Mouse (Mus musculus): ENCODE data around the gene Poldip3. TPM values are rescaled to one million over a fixed set of nuclear protein-coding genes. Genes with fewer than 3 reads are reported as not detected.
"Not testable (repeated sequence)": the region's sequence is repeated elsewhere in the genome, so short reads cannot be mapped to it uniquely, and the experiment has no call there.

Poldip3 gene
- polyA plus RNA-seq, 1 experiment from 2014 or later: 153 TPM

- no peak overlapping the region for H3K9ac ChIP-seq (replicated peaks; ENCODE audit: low read length)
- H3K27me3 ChIP-seq (ENCODE audit: insufficient read depth, low read length): no peaks in the 10 kb centered on the region
- no peaks in the 10 kb centered on the region for H3K4me1 ChIP-seq (ENCODE audit: insufficient read depth, low read length)
- no peak overlapping the region for H3K4me2 ChIP-seq (replicated peaks; ENCODE audit: low read depth, low read length)
- no peak overlapping the region for H3K27ac ChIP-seq (ENCODE audit: low read length)
- ATAC-seq (ENCODE audit: low FRiP score, low TSS enrichment): no peak
- H3K9me3 ChIP-seq (ENCODE audit: low read length): no peaks in the 10 kb centered on the region
- 90% methylated on average over 6 of the region's 6 CpGs for WGBS
- peaks cover 69% of the 10 kb centered on the region for H3K36me3 ChIP-seq (ENCODE audit: insufficient read depth, low read length)
- no peak overlapping the region for H3K4me3 ChIP-seq (ENCODE audit: low read length)
Observed at GRCm38 (mm10) chr15:83134671-83135070, 14.5 kb downstream of the Poldip3 start.

DNA sequence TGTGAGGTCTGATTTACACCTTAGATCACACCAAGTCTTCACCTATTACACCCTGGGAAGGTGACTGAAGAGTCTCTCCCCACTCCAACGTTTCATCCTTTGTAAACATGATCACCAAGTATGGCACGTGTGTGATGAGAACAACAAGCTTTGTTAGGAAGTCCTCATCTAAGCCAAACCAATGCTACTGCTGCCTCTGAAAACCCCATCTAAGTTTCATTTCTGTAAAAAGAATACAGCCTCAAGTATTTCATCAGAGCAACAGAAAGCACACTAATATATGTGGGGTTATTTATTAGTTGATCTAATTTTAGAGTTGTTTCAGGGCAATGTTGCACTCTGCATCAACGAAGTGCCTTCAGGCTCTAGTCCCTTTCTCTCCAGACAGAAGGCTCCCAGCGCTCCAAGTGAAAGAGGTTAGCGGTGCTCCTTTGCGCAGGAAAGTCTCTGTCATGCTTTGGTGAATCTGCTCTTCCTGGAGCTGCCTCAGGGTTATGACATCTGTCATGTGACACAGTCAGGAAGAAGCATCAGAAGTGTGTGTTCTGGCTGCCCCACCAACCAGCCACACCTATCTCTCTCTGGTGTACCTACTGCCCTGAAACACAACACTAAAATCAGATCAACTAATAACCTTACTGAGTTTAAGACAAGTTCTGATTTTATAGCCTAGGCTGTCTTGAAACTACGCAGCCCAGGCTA, 19.5 kb downstream of the Poldip3 start:
- ATAC-seq (ENCODE audit: low FRiP score, low TSS enrichment): no peak
- Histone ChIP-seq H3K27me3 (ENCODE audit: insufficient read depth, low read length) (no peaks in the 10 kb centered on the region), H3K4me3 (ENCODE audit: low read length) (no peak overlapping the region), H3K9me3 (ENCODE audit: low read length) (no peaks in the 10 kb centered on the region), H3K27ac (ENCODE audit: low read length) (no peak overlapping the region), H3K36me3 (ENCODE audit: insufficient read depth, low read length) (peaks cover 83% of the 10 kb centered on the region), H3K9ac (replicated peaks; ENCODE audit: low read length) (no peak overlapping the region), H3K4me2 (replicated peaks; ENCODE audit: low read depth, low read length) (no peak overlapping the region), H3K4me1 (ENCODE audit: insufficient read depth, low read length) (no peaks in the 10 kb centered on the region)
- WGBS: 87% methylated on average over 7 of the region's 7 CpGs

DNA sequence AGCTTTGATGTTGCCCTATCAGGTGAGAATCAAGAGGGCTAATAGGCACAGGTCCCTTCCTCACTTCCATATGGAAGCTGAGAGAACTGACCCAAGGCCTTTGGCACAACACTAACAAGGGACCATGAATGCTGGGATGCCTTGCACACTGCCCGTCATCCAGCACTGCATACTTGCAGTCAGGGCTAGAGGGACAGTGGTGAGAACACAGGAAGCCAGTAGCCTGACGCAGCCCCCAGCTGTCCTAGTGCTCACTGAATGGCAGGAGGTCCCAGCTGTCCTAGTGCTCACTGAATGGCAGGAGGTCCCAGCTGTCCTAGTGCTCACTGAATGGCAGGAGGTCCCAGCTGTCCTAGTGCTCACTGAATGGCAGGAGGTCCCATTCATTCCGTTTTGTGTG, 22.1 kb downstream of the Poldip3 start:
- H3K36me3 ChIP-seq (ENCODE audit: insufficient read depth, low read length): peaks cover 59% of the 10 kb centered on the region
- 79% methylated on average over 3 of the region's 3 CpGs for WGBS
- H3K9me3 ChIP-seq (ENCODE audit: low read length); H3K4me2 ChIP-seq (replicated peaks; ENCODE audit: low read depth, low read length); H3K4me1 ChIP-seq (ENCODE audit: insufficient read depth, low read length); ATAC-seq (ENCODE audit: low FRiP score, low TSS enrichment); H3K9ac ChIP-seq (replicated peaks; ENCODE audit: low read length); H3K27me3 ChIP-seq (ENCODE audit: insufficient read depth, low read length); H3K27ac ChIP-seq (ENCODE audit: low read length); H3K4me3 ChIP-seq (ENCODE audit: low read length): not testable (repeated sequence)

GRCm38 (mm10) chr15:83126582-83126981, 22.6 kb downstream of the Poldip3 start:
- WGBS: 95% methylated on average over 9 of the region's 9 CpGs
- ATAC-seq (ENCODE audit: low FRiP score, low TSS enrichment): no peak
- H3K4me2 ChIP-seq (replicated peaks; ENCODE audit: low read depth, low read length): no peak overlapping the region
- H3K27ac ChIP-seq (ENCODE audit: low read length): no peak overlapping the region
- H3K9me3 ChIP-seq (ENCODE audit: low read length): no peaks in the 10 kb centered on the region
- no peak overlapping the region for H3K9ac ChIP-seq (replicated peaks; ENCODE audit: low read length)
- H3K4me1 ChIP-seq (ENCODE audit: insufficient read depth, low read length): peaks cover 2% of the 10 kb centered on the region; the same call in 1 of the 2 replicates
- H3K36me3 ChIP-seq (ENCODE audit: insufficient read depth, low read length): peaks cover 54% of the 10 kb centered on the region
- no peaks in the 10 kb centered on the region for H3K27me3 ChIP-seq (ENCODE audit: insufficient read depth, low read length)
- no peak overlapping the region for H3K4me3 ChIP-seq (ENCODE audit: low read length)

DNA sequence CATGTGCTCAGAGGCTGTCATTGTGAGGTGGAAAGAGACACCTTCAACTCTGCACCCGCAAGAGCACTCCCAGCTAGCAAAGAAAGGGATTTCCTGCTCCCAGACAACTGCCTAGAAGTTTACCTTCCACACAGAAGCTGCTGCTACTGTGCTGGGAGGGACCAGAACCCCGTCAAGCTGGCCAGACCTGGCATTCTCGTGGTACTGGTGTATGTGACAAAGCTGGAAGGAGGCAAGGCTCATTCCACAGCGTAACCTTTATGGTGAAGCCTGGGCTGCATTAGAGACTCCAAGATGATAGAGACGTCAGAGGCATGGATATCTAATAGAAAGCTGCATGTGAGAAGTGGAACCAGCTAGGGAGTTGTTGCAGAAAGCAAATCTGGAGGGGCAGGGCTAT, 24.6 kb downstream of the Poldip3 start:
- no peak overlapping the region for H3K27ac ChIP-seq (ENCODE audit: low read length)

GRCm38 (mm10) chr15:83122566-83123145, 26.5 kb downstream of the Poldip3 start, which contains the start of gene Rrp7a:
Gene Rrp7a (minus strand): TSS chr15:83122801.
- Histone ChIP-seq H3K4me2 (replicated peaks; ENCODE audit: low read depth, low read length) (peak within 1 kb of the TSS; percentile 85), H3K9ac (replicated peaks; ENCODE audit: low read length) (peak within 1 kb of the TSS; percentile 80), H3K36me3 (ENCODE audit: insufficient read depth, low read length) (peaks cover 47% of the 10 kb centered on the region), H3K4me1 (ENCODE audit: insufficient read depth, low read length) (peaks cover 4% of the 10 kb centered on the region; the same call in 1 of the 2 replicates), H3K9me3 (ENCODE audit: low read length) (no peaks in the 10 kb centered on the region), H3K27me3 (ENCODE audit: insufficient read depth, low read length) (no peaks in the 10 kb centered on the region), H3K4me3 (ENCODE audit: low read length) (peak within 1 kb of the TSS; percentile 97), H3K27ac (ENCODE audit: low read length) (peak within 1 kb of the TSS; percentile 78; the same call in 1 of the 2 replicates)
- ATAC-seq (ENCODE audit: low FRiP score, low TSS enrichment): peak; percentile 93
- WGBS: 10% methylated on average over 32 of the region's 32 CpGs

More for the DNA sequence above, 24.6 kb downstream of the Poldip3 start:
- no peaks in the 10 kb centered on the region for H3K9me3 ChIP-seq (ENCODE audit: low read length)
- 69% methylated on average over 5 of the region's 5 CpGs for WGBS
- H3K9ac ChIP-seq (replicated peaks; ENCODE audit: low read length): no peak overlapping the region
- no peak overlapping the region for H3K4me2 ChIP-seq (replicated peaks; ENCODE audit: low read depth, low read length)
- H3K4me3 ChIP-seq (ENCODE audit: low read length): no peak overlapping the region
- H3K36me3 ChIP-seq (ENCODE audit: insufficient read depth, low read length): peaks cover 50% of the 10 kb centered on the region
- no peak for ATAC-seq (ENCODE audit: low FRiP score, low TSS enrichment)
- no peaks in the 10 kb centered on the region for H3K27me3 ChIP-seq (ENCODE audit: insufficient read depth, low read length)
- peaks cover 4% of the 10 kb centered on the region; the same call in 1 of the 2 replicates for H3K4me1 ChIP-seq (ENCODE audit: insufficient read depth, low read length)

DNA sequence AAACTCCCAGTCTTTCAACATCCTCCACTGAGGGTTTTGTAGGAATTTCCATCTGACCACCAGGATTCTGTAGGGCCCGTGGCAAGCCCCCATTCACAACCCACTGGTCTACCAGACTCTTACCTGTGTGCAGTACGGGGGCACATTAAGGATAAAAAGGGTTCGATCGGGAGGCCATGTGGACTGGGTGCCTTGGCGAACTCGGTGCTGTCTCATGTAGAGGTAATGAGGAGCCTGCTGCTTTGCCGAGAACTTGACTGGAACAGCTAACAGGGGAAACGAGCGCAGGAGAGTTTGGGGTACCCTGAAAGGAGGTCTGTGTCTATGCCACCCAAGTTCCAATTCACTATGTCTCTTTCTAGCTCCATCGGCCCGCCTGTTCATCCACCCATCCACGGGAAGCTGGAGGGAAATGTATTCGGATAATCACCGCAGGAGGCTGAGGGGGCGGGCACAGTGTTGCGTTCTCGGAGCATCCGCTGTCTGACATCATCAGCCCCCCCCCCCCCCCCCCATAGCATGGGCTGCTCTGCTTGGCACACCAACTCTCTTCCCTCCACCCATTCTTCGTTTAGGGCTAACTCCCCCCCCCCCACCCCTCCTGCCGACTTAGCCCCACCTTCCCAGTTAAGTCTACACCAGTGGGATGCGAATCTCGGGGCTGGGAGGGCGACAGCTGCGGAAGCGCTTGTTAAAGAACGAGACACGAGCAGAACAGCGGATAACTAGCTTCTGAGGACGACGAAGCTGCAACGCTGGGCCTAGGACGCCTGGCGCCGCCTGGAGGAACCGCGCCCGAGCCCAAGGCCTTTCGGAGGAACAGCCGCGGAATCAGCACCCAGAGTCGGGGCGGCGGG, 27.2 kb downstream of the Poldip3 start:
- Histone ChIP-seq H3K4me1 (ENCODE audit: insufficient read depth, low read length) (peaks cover 4% of the 10 kb centered on the region; the same call in 1 of the 2 replicates), H3K27ac (ENCODE audit: low read length) (peak overlapping the region; percentile 78; the same call in 1 of the 2 replicates), H3K9me3 (ENCODE audit: low read length) (no peaks in the 10 kb centered on the region), H3K4me2 (replicated peaks; ENCODE audit: low read depth, low read length) (peak overlapping the region; percentile 85), H3K9ac (replicated peaks; ENCODE audit: low read length) (peak overlapping the region; percentile 80), H3K36me3 (ENCODE audit: insufficient read depth, low read length) (peaks cover 46% of the 10 kb centered on the region), H3K4me3 (ENCODE audit: low read length) (peak overlapping the region; percentile 97), H3K27me3 (ENCODE audit: insufficient read depth, low read length) (no peaks in the 10 kb centered on the region)
- WGBS: 3% methylated on average over 43 of the region's 43 CpGs
- ATAC-seq (ENCODE audit: low FRiP score, low TSS enrichment): peak; percentile 44

DNA sequence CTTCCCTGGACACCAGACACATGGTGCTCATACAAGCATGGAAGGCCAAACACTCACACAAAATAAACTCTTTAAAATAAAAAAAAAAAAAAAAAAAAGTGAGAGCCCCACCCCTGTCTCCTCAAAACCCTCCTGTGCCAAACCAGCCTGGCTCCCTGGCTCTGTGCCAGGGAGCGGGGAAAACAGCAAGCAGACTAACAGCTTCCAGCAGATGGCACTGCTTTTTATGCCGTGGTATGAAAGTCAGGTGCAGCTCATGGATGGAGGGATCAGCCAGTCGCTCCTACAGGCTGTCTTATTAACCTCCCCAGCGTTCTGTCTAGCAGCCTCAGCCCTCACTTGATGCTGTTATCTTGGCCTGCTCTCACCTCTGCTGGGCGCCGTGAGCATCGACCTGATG, 30.8 kb downstream of the Poldip3 start:
- Histone ChIP-seq H3K4me3 (ENCODE audit: low read length) (no peak overlapping the region), H3K9ac (replicated peaks; ENCODE audit: low read length) (no peak overlapping the region), H3K36me3 (ENCODE audit: insufficient read depth, low read length) (peaks cover 53% of the 10 kb centered on the region), H3K4me2 (replicated peaks; ENCODE audit: low read depth, low read length) (no peak overlapping the region), H3K27ac (ENCODE audit: low read length) (no peak overlapping the region), H3K9me3 (ENCODE audit: low read length) (no peaks in the 10 kb centered on the region), H3K27me3 (ENCODE audit: insufficient read depth, low read length) (no peaks in the 10 kb centered on the region), H3K4me1 (ENCODE audit: insufficient read depth, low read length) (peaks cover 4% of the 10 kb centered on the region; the same call in 1 of the 2 replicates)
- 70% methylated on average over 7 of the region's 7 CpGs for WGBS
- no peak for ATAC-seq (ENCODE audit: low FRiP score, low TSS enrichment)

GRCm38 (mm10) chr15:83115071-83115470, 34.1 kb downstream of the Poldip3 start:
- Histone ChIP-seq H3K36me3 (ENCODE audit: insufficient read depth, low read length) (peaks cover 52% of the 10 kb centered on the region), H3K9me3 (ENCODE audit: low read length) (no peaks in the 10 kb centered on the region), H3K4me2 (replicated peaks; ENCODE audit: low read depth, low read length) (no peak overlapping the region), H3K4me3 (ENCODE audit: low read length) (no peak overlapping the region), H3K4me1 (ENCODE audit: insufficient read depth, low read length) (peaks cover 3% of the 10 kb centered on the region; the same call in 1 of the 2 replicates), H3K9ac (replicated peaks; ENCODE audit: low read length) (no peak overlapping the region), H3K27ac (ENCODE audit: low read length) (no peak overlapping the region), H3K27me3 (ENCODE audit: insufficient read depth, low read length) (no peaks in the 10 kb centered on the region)
- WGBS: 73% methylated on average over 6 of the region's 6 CpGs
- 0 out of 2 replicates have a peak, but pooled peaks have one; percentile 5 for ATAC-seq (ENCODE audit: low FRiP score, low TSS enrichment)

All from kidney, embryonic 16.5 days (tissue).